Mouse (Mus musculus) hindbrain, embryonic 14.5 days (tissue): ENCODE measurements around the gene Golt1b. TPM values are rescaled to one million over a fixed set of nuclear protein-coding genes. Genes with fewer than 3 reads are reported as not detected.
"Not testable (repeated sequence)": the region's sequence is repeated elsewhere in the genome, so short reads cannot be mapped to it uniquely, and the experiment has no call there.

Experiments
- ATAC-seq: fragments of 200-750 bp; cut with Nextera tagmentation; 2 replicates; pipeline ENCODE4 v1.8.0; 2017; ENCODE audit warnings: moderate number of reproducible peaks, mild to moderate bottlenecking, moderate TSS enrichment, moderate library complexity; ENCODE audit not compliant: low FRiP score
- DNase-seq: peaks from one replicate; pipeline ENCODE4 v3.0.0-alpha.2; 2015; ENCODE audit warnings: low spot score
- H3K27ac ChIP-seq: fragments of 300-500 bp; sonication (generic); 2 replicates; pipeline ENCODE4 v1.5.1; 2014; ENCODE audit warnings: mild to moderate bottlenecking, moderate library complexity
- H3K27me3 ChIP-seq: fragments of 300-500 bp; sonication (generic); 2 replicates; pipeline ENCODE4 v1.6.1; 2014; ENCODE audit warnings: mild to moderate bottlenecking, low read length, mixed read lengths; ENCODE audit not compliant: control insufficient read depth, insufficient read depth
- H3K36me3 ChIP-seq: fragments of 300-500 bp; sonication (generic); replicated peaks from 2 replicates; pipeline ENCODE4 v1.6.1; 2014; ENCODE audit not compliant: control insufficient read depth, insufficient read depth
- H3K4me1 ChIP-seq: fragments of 300-500 bp; sonication (generic); replicated peaks from 2 replicates; pipeline ENCODE4 v1.6.1; 2014; ENCODE audit warnings: antibody characterized with exemption, low read length, mixed read lengths; ENCODE audit not compliant: control insufficient read depth, insufficient read depth
- H3K4me2 ChIP-seq: fragments of 300-500 bp; sonication (generic); replicated peaks from 2 replicates; pipeline ENCODE4 v1.6.1; 2014; ENCODE audit warnings: mild to moderate bottlenecking, moderate library complexity
- H3K4me3 ChIP-seq: fragments of 300-500 bp; sonication (generic); replicated peaks from 2 replicates; pipeline ENCODE4 v1.5.1; 2014; ENCODE audit warnings: mild to moderate bottlenecking, low read length
- H3K9ac ChIP-seq: fragments of 300-500 bp; sonication (generic); 2 replicates; pipeline ENCODE4 v1.6.1; 2014
- H3K9me3 ChIP-seq: fragments of 300-500 bp; sonication (generic); 2 replicates; pipeline ENCODE4 v1.6.1; 2016; ENCODE audit warnings: low read length; ENCODE audit not compliant: control insufficient read depth
- WGBS: fragments of 180-500 bp; shearing (Covaris S2); extraction: QIAGEN DNeasy Blood & Tissue Kit; methylation state at CpG from one replicate; pipeline ENCODE4 v1.1.7; 2014; 5-methylcytosine and 5-hydroxymethylcytosine counted together
- polyA plus RNA-seq: library from polyadenylated mRNA; unstranded; fragments of >200 nt; fragmentation: Nextera tagmentation; extraction: Ambion mirVana; gene quantifications from 2 replicates; pipeline ENCODE4 v1.2.1, GENCODE M21; 2014

Golt1b gene
- polyA plus RNA-seq: 82.7 and 84.3 TPM in 2 replicates

DNA sequence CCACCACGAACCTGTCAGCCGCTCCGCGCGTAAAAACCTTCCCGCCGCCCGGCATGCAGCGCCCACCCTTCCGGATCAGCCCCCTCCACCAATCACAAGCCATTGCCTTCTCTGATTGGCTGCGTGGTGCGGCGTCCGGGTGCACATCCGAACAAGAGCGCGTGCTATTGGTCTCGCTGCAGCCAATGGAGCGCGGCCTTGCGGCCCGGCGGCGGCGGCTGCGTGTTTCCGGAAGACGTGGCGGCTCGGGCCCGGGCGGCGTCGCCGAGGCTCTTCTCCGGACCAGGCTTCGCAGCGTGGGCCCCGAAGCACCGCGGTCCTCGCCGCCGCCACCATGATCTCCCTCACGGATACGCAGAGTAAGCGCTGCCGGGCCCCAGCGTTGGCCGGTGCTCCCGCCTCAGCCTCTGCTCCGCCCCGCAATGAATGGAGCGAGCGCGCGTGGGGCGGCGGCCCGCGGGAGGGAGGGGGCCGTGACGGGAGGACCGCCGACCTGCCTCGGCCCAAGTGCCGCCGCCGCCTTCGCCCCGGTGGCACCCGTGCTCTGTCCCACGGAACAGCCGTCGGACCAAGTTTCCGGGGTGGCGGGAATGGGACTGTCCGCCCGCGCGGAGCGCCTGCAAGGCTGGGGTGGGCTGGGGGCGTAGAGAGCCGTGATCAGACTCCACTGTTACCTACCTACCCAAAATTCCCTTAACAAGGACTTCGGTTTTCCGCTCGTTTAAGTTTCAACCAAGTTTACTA lies at the start of gene Golt1b, which contains the start of gene Recql:
Gene Golt1b, plus strand, starts transcription at position 211 of the 744 bp plus-strand sequence.
Gene Recql, minus strand, starts transcription at position 77 of the 744 bp plus-strand sequence.
- under 1% methylated on average over 79 of the region's 87 CpGs for WGBS
- ATAC-seq (peak; percentile 100), DNase-seq (peak; percentile 98)
- peak within 1 kb of the TSS; percentile 88 for H3K4me2 ChIP-seq
- H3K4me3 ChIP-seq: peak within 1 kb of the TSS; percentile 100
- H3K27me3 ChIP-seq: no peaks in the 10 kb centered on the region
- H3K4me1 ChIP-seq: peaks cover 8% of the 10 kb centered on the region
- H3K36me3 ChIP-seq: no peaks in the 10 kb centered on the region
- H3K27ac ChIP-seq: 0 out of 2 replicates have a peak within 1 kb of the TSS, but pooled peaks have one; percentile 38
- H3K9me3 ChIP-seq: no peaks in the 10 kb centered on the region
- H3K9ac ChIP-seq: peak within 1 kb of the TSS; percentile 87

DNA sequence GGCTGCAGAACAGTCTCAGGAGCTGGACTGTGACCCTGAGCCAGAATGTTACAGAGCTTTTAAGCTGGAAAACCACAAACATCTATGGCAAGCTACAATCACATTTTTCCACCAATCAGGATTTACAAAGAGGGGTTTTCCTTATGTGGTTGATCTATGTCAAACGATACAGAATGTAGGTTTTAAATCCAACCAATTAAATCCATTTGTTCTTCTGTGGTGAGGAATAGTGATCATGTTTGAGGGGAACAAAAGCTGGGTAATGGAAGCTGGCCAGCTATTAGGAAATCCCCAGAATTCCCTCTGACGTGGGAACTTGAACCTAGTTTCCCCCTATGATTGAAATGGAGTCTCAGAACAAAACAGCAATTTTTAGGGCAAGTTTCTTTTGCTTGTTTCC lies 48.1 kb upstream of the Golt1b start:
- WGBS: 70% methylated on average over 2 of the region's 2 CpGs
- no peaks in the 10 kb centered on the region for H3K4me1 ChIP-seq
- no peak overlapping the region for H3K27ac ChIP-seq
- H3K4me2 ChIP-seq: no peak overlapping the region
- ATAC-seq (no peak), DNase-seq (no peak)
- H3K36me3 ChIP-seq: no peaks in the 10 kb centered on the region
- no peak overlapping the region for H3K9ac ChIP-seq
- no peak overlapping the region for H3K4me3 ChIP-seq
- H3K9me3 ChIP-seq: no peaks in the 10 kb centered on the region
- H3K27me3 ChIP-seq: no peaks in the 10 kb centered on the region

DNA sequence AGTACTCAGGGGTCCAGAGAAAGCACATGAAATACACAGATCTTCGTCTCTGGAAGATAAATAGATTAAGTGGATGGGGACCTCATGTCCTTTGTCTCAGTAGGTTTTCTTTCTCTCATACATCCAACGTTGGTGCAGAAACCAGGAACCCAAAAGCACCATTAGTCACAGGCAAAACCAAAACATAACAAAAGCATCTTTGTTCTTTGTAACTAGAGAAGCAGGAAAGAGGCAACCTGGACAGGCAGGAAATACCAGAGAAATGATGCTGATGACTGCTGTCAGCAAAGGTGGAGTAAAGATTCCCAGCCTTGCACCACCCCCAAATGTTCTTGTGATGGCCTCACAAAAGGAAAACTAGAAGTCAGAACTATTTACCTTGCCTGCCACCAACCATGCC lies 47.4 kb upstream of the Golt1b start:
- Histone ChIP-seq H3K9ac (no peak overlapping the region), H3K27ac (no peak overlapping the region), H3K4me1 (no peaks in the 10 kb centered on the region), H3K9me3 (no peaks in the 10 kb centered on the region), H3K27me3 (no peaks in the 10 kb centered on the region), H3K4me3 (no peak overlapping the region), H3K4me2 (no peak overlapping the region), H3K36me3 (no peaks in the 10 kb centered on the region)
- 58% methylated on average over 2 of the region's 2 CpGs for WGBS
- no peak for DNase-seq
- no peak for ATAC-seq

DNA sequence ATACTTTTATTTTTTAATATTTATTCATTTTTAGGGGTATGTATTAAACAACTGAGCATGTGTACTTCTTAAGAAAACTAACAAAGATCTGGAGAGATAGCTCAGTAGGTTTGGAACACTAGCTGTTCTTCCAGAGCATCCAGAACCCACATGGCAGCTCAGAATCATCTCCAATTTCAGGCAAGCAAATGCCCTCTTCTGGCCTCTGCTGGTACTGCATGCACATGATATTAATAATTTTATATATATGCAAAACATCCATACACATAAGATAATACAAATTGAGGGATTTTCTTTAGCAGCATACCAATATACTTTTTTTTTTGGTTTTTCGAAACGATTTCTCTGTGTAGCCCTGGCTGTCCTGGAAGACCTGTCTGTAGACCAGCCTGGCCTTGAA lies 43.5 kb upstream of the Golt1b start:
- H3K36me3 ChIP-seq: peaks cover 10% of the 10 kb centered on the region
- H3K9ac ChIP-seq: no peak overlapping the region
- peaks cover 7% of the 10 kb centered on the region; the same call in 1 of the 2 replicates for H3K4me1 ChIP-seq
- no peaks in the 10 kb centered on the region for H3K27me3 ChIP-seq
- no peak overlapping the region for H3K27ac ChIP-seq
- H3K9me3 ChIP-seq: no peaks in the 10 kb centered on the region
- 74% methylated on average over 2 of the region's 2 CpGs for WGBS
- DNase-seq (peak; percentile 65), ATAC-seq (no peak)
- H3K4me3 ChIP-seq: no peak overlapping the region
- no peak overlapping the region for H3K4me2 ChIP-seq

DNA sequence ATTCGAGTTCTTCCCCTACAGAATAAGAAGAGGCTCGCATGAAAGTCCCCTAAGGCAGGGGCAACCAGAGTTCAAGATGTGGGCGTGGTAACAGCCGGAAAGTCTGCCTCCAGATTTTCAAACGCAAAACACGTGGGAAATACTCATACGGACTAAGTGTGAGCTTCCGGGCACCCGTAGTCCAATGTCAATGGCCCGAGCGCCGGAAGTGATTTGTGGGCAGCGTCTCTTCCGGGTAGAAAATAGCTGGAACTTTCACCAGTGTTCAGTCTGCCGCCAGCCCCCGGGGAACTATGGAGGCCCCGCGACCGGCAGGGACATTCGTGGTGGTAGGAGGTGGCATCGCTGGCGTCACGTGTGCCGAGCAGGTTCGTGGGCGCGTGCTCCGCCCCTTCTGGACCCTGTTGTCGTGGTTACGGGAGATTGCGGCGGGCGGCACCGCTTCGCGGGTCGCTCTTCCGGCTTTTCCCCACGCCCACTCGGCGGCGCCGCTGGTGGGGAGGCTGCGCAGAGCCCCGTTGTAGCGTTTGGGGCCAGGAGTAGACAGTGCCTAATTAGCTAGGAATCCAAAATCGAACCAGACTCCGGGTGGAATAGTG lies 41.5 kb upstream of the Golt1b start, which contains the start of gene Pyroxd1:
Gene Pyroxd1, plus strand, starts transcription at position 215 of the 599 bp plus-strand sequence.
- under 1% methylated on average over 48 of the region's 48 CpGs for WGBS

DNA sequence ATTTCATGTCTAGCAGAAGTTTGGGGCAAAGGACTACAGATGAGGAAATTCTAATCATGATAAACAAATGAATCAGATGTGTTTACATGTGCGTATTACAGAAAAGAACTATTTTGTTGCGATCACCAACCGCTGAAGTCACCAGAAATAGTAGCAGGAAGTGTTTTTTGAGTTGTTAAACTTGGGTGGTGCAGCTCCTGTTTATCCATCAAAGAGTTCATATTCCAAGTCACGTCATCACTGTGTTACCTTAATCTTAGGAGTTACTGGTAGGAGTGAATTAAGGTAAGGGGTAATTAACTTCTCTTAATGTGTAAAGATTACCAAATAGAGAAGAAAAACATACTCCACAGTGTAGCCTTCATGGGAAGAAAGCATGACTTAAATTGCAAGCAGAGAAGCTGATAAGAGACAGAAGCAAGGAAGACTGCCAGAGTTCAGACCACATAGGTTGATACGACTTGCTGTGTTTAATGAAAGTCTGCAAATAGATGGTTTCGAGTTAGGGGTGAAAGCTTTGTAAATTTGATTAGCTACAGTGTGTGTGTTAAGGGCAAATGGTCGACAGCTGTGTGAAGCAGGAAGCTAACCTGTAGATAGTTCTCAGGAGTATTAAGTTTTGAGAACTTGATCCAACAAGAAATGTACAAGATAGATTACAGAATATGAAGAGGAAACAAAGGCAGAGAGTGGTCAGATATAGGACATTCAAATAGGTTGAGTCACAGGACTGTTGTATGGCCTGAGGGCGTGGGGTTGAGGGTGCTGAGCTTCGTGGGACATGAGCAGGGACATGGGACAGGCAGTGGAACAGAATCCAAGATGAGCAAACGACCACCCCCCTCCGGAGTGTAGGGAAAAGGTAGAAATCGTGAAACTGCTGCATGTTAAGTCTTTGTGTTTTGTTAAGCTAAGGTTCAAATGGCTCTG lies 40.6 kb upstream of the Golt1b start:
- Histone ChIP-seq H3K4me2 (peak overlapping the region; percentile 65), H3K4me1 (peaks cover 7% of the 10 kb centered on the region; the same call in 1 of the 2 replicates), H3K9ac (peak overlapping the region; percentile 67), H3K27ac (0 out of 2 replicates have a peak overlapping the region, but pooled peaks have one; percentile 84), H3K27me3 (no peaks in the 10 kb centered on the region), H3K36me3 (peaks cover 37% of the 10 kb centered on the region), H3K4me3 (peak overlapping the region; percentile 76), H3K9me3 (no peaks in the 10 kb centered on the region)
- ATAC-seq (no peak), DNase-seq (no peak)
- 64% methylated on average over 12 of the region's 12 CpGs for WGBS

More for the DNA sequence above, 41.5 kb upstream of the Golt1b start, which contains the start of gene Pyroxd1:
- DNase-seq (peak; percentile 95), ATAC-seq (peak; percentile 95)
- Histone ChIP-seq H3K36me3 (peaks cover 28% of the 10 kb centered on the region), H3K4me1 (peaks cover 7% of the 10 kb centered on the region; the same call in 1 of the 2 replicates), H3K27me3 (no peaks in the 10 kb centered on the region), H3K27ac (peak within 1 kb of the TSS; percentile 84), H3K4me3 (peak within 1 kb of the TSS; percentile 76), H3K4me2 (peak within 1 kb of the TSS; percentile 65), H3K9ac (peak within 1 kb of the TSS; percentile 67), H3K9me3 (no peaks in the 10 kb centered on the region)

DNA sequence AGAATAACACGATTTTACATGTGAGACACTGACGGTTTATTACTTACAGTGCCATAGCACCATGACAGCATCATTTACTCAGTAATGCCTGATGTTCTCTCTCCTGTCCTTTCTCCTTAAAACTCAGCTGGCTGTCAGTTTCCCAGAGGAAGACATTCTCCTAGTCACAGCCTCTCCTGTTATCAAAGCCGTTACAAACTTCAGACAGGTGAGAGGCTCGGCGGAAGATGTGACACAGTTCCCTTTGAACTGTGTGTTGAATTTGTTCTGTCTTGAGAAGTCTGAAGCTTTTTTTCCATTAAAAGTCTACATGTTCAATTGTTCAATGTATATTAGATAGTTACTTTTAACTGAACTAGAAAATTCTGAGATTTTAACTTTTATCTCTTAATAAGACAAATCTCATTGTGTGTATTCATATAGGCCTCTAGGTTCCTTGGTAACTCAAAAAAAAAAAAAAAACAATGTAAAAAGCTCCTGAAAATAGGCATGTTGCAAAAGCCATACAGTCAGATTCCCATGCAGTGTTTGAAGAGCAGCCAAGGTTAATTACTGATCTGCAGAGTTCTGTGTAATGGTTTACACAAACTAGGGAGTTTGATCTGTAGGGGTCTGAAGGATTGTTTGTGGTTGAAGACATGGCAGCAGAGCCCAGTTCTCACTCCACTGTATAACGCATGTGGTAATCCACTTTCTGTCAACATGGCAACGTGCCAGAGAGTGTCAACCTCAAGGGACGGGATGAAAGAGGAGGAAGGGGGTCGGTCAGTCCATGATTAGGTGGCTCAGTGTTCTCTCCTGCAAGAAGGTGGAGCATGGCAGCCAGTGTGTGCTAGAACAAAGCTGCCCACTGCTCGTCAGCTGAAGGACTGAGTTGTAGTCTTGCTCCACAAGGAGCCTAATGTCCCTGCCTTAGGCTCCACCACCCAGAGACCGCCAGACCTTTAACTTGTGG lies 39.3 kb upstream of the Golt1b start:
- Histone ChIP-seq H3K36me3 (peaks cover 50% of the 10 kb centered on the region), H3K9ac (no peak overlapping the region), H3K4me1 (peaks cover 7% of the 10 kb centered on the region; the same call in 1 of the 2 replicates), H3K4me2 (no peak overlapping the region), H3K27me3 (no peaks in the 10 kb centered on the region), H3K9me3 (no peaks in the 10 kb centered on the region), H3K4me3 (no peak overlapping the region), H3K27ac (no peak overlapping the region)
- ATAC-seq (no peak), DNase-seq (no peak)
- 84% methylated on average over 11 of the region's 11 CpGs for WGBS

DNA sequence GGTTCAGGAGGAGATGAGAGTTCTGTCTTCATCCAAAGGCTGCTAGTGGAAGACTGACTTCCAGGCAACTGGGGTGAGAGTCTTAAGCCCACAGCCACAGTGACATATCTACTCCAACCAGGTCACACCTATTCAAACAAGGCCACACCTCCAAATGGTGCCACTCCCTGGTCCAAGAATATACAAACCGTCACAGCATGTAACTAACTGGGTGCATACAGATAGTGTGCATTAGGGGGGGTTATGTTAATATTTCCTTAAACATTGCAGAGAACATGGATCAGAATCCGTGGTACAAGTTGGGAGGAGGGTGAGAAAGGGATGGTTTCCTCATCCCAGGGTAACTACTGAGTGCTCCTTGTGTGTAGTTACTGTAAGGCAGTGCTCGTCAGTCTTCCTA lies 34.9 kb upstream of the Golt1b start:
- not testable (repeated sequence) for H3K9ac ChIP-seq, H3K4me1 ChIP-seq, ATAC-seq, H3K27ac ChIP-seq, H3K27me3 ChIP-seq, H3K9me3 ChIP-seq, DNase-seq, H3K4me3 ChIP-seq, H3K4me2 ChIP-seq
- WGBS: 94% methylated on average over 3 of the region's 3 CpGs
- H3K36me3 ChIP-seq: peaks cover 84% of the 10 kb centered on the region
